Mouse (Mus musculus): Measurements from ENCODE around the gene Galntl6. TPM values are rescaled to one million over a fixed set of nuclear protein-coding genes. Genes with fewer than 3 reads are reported as not detected.

Gene Galntl6
- polyA plus RNA-seq, 1 experiment from 2014 or later: 0.06 TPM

GRCm38 (mm10) chr8:58265485-58265884, 647.0 kb downstream of the Galntl6 start:
- DNase-seq (ENCODE audit: low spot score) (no peak), ATAC-seq (no peak)
- H3K9ac ChIP-seq (replicated peaks; ENCODE audit: low read depth): no peak overlapping the region
- H3K4me2 ChIP-seq (replicated peaks; ENCODE audit: low read depth, low read length): no peak overlapping the region
- H3K4me3 ChIP-seq (ENCODE audit: low read depth, low read length): no peak overlapping the region
- H3K36me3 ChIP-seq (ENCODE audit: insufficient read depth, low read length): no peaks in the 10 kb centered on the region
- no peak for TF ChIP-seq EP300 (IDR thresholded peaks at IDR 0.05)
- TF ChIP-seq CTCF (IDR thresholded peaks at IDR 0.05): no peak
- no peak overlapping the region for H3K27ac ChIP-seq (ENCODE audit: low read length)
- no peaks in the 10 kb centered on the region for H3K9me3 ChIP-seq (ENCODE audit: low read length)
- H3K4me1 ChIP-seq (ENCODE audit: insufficient read depth, low read depth, low read length): no peaks in the 10 kb centered on the region
- WGBS: 81% methylated on average over 2 of the region's 2 CpGs
- H3K27me3 ChIP-seq (replicated peaks; ENCODE audit: insufficient read depth, low read length): no peaks in the 10 kb centered on the region

GRCm38 (mm10) chr8:58258577-58259315, 653.7 kb downstream of the Galntl6 start:
- Histone ChIP-seq H3K4me1 (ENCODE audit: insufficient read depth, low read depth, low read length) (no peaks in the 10 kb centered on the region), H3K36me3 (ENCODE audit: insufficient read depth, low read length) (no peaks in the 10 kb centered on the region), H3K27me3 (replicated peaks; ENCODE audit: insufficient read depth, low read length) (no peaks in the 10 kb centered on the region), H3K9ac (replicated peaks; ENCODE audit: low read depth) (no peak overlapping the region), H3K27ac (ENCODE audit: low read length) (no peak overlapping the region), H3K9me3 (ENCODE audit: low read length) (no peaks in the 10 kb centered on the region), H3K4me3 (ENCODE audit: low read depth, low read length) (no peak overlapping the region), H3K4me2 (replicated peaks; ENCODE audit: low read depth, low read length) (no peak overlapping the region)
- 77% methylated on average over 2 of the region's 2 CpGs for WGBS
- TF ChIP-seq CTCF (IDR thresholded peaks at IDR 0.05) (no peak), EP300 (IDR thresholded peaks at IDR 0.05) (no peak)
- ATAC-seq (no peak), DNase-seq (ENCODE audit: low spot score) (no peak)

GRCm38 (mm10) chr8:58253620-58254019, 658.8 kb downstream of the Galntl6 start:
- H3K4me2 ChIP-seq (replicated peaks; ENCODE audit: low read depth, low read length): no peak overlapping the region
- H3K27me3 ChIP-seq (replicated peaks; ENCODE audit: insufficient read depth, low read length): no peaks in the 10 kb centered on the region
- H3K4me3 ChIP-seq (ENCODE audit: low read depth, low read length): no peak overlapping the region
- no peak for TF ChIP-seq EP300 (IDR thresholded peaks at IDR 0.05)
- TF ChIP-seq CTCF (IDR thresholded peaks at IDR 0.05): no peak
- no peaks in the 10 kb centered on the region for H3K36me3 ChIP-seq (ENCODE audit: insufficient read depth, low read length)
- no peaks in the 10 kb centered on the region for H3K9me3 ChIP-seq (ENCODE audit: low read length)
- H3K9ac ChIP-seq (replicated peaks; ENCODE audit: low read depth): no peak overlapping the region
- 84% methylated on average over 1 of the region's 1 CpGs for WGBS
- no peaks in the 10 kb centered on the region for H3K4me1 ChIP-seq (ENCODE audit: insufficient read depth, low read depth, low read length)
- no peak for DNase-seq (ENCODE audit: low spot score)
- H3K27ac ChIP-seq (ENCODE audit: low read length): no peak overlapping the region
- ATAC-seq: no peak

GRCm38 (mm10) chr8:58244830-58245229, 667.6 kb downstream of the Galntl6 start:
- TF ChIP-seq CTCF (IDR thresholded peaks at IDR 0.05): no peak
- TF ChIP-seq EP300 (IDR thresholded peaks at IDR 0.05): no peak
- Histone ChIP-seq H3K9ac (replicated peaks; ENCODE audit: low read depth) (no peak overlapping the region), H3K4me1 (ENCODE audit: insufficient read depth, low read depth, low read length) (no peaks in the 10 kb centered on the region), H3K27ac (ENCODE audit: low read length) (no peak overlapping the region), H3K4me3 (ENCODE audit: low read depth, low read length) (no peak overlapping the region), H3K9me3 (ENCODE audit: low read length) (no peaks in the 10 kb centered on the region), H3K4me2 (replicated peaks; ENCODE audit: low read depth, low read length) (no peak overlapping the region), H3K36me3 (ENCODE audit: insufficient read depth, low read length) (no peaks in the 10 kb centered on the region), H3K27me3 (replicated peaks; ENCODE audit: insufficient read depth, low read length) (no peaks in the 10 kb centered on the region)
- DNase-seq (ENCODE audit: low spot score): no peak
- WGBS: 72% methylated on average over 3 of the region's 3 CpGs
- no peak for ATAC-seq

- WGBS: 31% methylated on average over 2 of the region's 2 CpGs
- Histone ChIP-seq H3K9me3 (ENCODE audit: low read length) (no peaks in the 10 kb centered on the region), H3K4me2 (replicated peaks; ENCODE audit: low read depth, low read length) (no peak overlapping the region), H3K4me3 (ENCODE audit: low read depth, low read length) (no peak overlapping the region), H3K4me1 (ENCODE audit: insufficient read depth, low read depth, low read length) (no peaks in the 10 kb centered on the region), H3K9ac (replicated peaks; ENCODE audit: low read depth) (no peak overlapping the region), H3K27me3 (replicated peaks; ENCODE audit: insufficient read depth, low read length) (no peaks in the 10 kb centered on the region), H3K27ac (ENCODE audit: low read length) (no peak overlapping the region), H3K36me3 (ENCODE audit: insufficient read depth, low read length) (no peaks in the 10 kb centered on the region)
- TF ChIP-seq CTCF (IDR thresholded peaks at IDR 0.05) (no peak), EP300 (IDR thresholded peaks at IDR 0.05) (no peak)
- DNase-seq (ENCODE audit: low spot score) (no peak), ATAC-seq (no peak)
Measured at GRCm38 (mm10) chr8:58234220-58234619, 678.2 kb downstream of the Galntl6 start.

GRCm38 (mm10) chr8:58228725-58229124, 683.7 kb downstream of the Galntl6 start:
- 72% methylated on average over 1 of the region's 1 CpGs for WGBS
- no peak overlapping the region for H3K4me3 ChIP-seq (ENCODE audit: low read depth, low read length)
- no peak for ATAC-seq
- no peaks in the 10 kb centered on the region for H3K27me3 ChIP-seq (replicated peaks; ENCODE audit: insufficient read depth, low read length)
- no peak overlapping the region for H3K4me2 ChIP-seq (replicated peaks; ENCODE audit: low read depth, low read length)
- TF ChIP-seq CTCF (IDR thresholded peaks at IDR 0.05) (no peak), EP300 (IDR thresholded peaks at IDR 0.05) (no peak)
- H3K4me1 ChIP-seq (ENCODE audit: insufficient read depth, low read depth, low read length): no peaks in the 10 kb centered on the region
- no peak overlapping the region for H3K27ac ChIP-seq (ENCODE audit: low read length)
- no peaks in the 10 kb centered on the region for H3K36me3 ChIP-seq (ENCODE audit: insufficient read depth, low read length)
- no peak overlapping the region for H3K9ac ChIP-seq (replicated peaks; ENCODE audit: low read depth)
- DNase-seq (ENCODE audit: low spot score): no peak
- no peaks in the 10 kb centered on the region for H3K9me3 ChIP-seq (ENCODE audit: low read length)

All from lung, postnatal 0 days (tissue).